Mouse (Mus musculus) B cell, adult 2 months (primary cell): ENCODE measurements around the gene H2-T22.
"Not testable (repeated sequence)": the region's sequence is repeated elsewhere in the genome, so short reads cannot be mapped to it uniquely, and the experiment has no call there.

Experiments used
- DNase-seq, 2 experiments: peaks; one replicate each; pipeline ENCODE4 v3.0.0; 2022

H2-T22 gene

DNA sequence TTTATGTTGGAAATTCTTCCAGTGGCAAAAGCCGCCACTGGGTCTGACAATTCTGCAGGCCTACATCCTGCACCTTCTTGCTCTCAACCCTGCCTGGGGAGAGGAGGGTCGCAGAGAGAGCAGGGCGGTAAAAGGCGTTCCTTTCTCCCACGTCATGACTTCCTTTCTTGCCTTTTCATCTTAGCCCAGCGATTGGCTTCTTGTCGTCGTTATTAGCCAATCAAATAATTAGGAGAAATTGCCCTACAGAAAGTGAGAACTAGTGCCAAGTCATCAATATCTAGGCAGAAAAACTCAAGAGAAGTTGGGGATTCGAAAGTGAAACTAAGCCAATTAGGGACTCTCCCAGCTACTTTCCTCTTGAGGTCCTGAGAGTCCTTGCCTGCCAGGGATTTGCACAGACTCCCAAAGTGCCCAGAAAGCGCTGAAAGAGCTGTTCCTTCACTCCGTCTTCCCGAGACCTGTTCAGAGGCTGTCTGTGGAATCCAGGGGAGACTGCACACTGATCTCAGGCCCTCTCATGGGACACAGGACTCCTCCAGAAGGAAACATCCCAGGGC is at the start of gene H2-T22, which contains the start of gene Gm6034:
Gene H2-T22, minus strand, starts transcription at position 138 of the 560 bp plus-strand sequence.
Gene Gm6034, plus strand, starts transcription at position 352 of the 560 bp plus-strand sequence.
- peak; percentile 71 to 78 for DNase-seq

GRCm38 (mm10) chr17:36091933-36092332 is 49.4 kb upstream of the H2-T22 start:
- DNase-seq: not testable (repeated sequence)

DNA sequence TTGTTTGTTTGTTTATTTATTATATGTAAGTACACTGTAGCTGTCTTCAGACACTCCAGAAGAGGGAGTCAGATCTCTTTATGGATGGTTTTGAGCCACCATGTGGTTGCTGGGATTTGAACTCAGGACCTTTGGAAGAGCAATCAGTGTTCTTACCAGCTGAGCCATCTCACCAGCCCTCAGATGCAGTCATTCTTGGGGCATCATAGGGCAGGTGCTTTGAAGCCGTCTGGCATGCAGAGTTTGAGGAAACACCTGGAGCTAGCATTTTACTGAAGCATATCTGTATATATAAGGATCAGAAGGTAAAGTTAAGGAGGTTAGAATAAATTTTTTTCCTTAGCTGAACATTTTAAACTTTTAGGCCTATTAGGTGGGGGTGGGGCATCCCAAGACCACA is 43.4 kb upstream of the H2-T22 start:
- DNase-seq: not testable (repeated sequence)

GRCm38 (mm10) chr17:36083870-36084451 is 41.4 kb upstream of the H2-T22 start:
- peak in 1 of 2 experiments; percentile 42 for DNase-seq

GRCm38 (mm10) chr17:36083266-36083869 is 40.8 kb upstream of the H2-T22 start:
- DNase-seq: peak; percentile 43 to 47

DNA sequence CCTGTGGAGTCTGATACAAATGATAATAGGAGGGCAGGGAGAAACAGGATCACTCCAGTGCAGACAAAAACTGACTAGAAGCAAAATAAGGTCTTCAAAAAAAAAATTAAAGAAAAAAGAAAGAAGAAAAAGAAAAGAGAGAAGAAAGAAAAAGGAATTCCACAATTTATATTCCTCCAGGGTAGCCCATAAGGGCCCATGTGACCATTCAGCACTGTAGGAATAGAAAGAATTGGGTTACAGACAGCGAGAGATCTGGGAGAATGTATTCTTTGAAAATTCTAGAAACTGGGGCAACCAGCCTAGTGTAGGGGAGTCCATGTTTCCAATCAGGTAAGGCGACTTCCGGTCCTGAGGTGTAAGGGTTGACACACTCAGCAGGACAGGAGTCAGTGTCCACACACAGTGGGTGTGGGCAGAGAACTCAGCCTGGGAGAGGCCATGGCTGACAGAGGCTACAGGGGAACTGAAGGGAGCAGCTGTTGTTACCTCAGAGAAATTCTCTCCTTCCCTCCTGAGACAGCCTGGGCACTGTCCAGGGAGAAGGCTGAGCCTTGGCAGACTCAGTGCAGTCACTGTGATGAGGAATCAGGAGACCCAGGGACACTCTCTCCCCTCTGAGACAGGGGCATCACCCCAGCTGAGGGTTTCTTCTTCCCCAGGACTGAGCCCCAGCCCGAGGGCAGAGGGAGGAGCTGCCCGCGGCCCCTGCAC is 40.1 kb upstream of the H2-T22 start:
- DNase-seq: peak in 1 of 2 experiments; percentile 18

GRCm38 (mm10) chr17:36081901-36082300 is 39.4 kb upstream of the H2-T22 start:
- DNase-seq: not testable (repeated sequence)

- peak; percentile 92 to 93 for DNase-seq
Measured at GRCm38 (mm10) chr17:36060829-36061228, 18.3 kb upstream of the H2-T22 start.

DNA sequence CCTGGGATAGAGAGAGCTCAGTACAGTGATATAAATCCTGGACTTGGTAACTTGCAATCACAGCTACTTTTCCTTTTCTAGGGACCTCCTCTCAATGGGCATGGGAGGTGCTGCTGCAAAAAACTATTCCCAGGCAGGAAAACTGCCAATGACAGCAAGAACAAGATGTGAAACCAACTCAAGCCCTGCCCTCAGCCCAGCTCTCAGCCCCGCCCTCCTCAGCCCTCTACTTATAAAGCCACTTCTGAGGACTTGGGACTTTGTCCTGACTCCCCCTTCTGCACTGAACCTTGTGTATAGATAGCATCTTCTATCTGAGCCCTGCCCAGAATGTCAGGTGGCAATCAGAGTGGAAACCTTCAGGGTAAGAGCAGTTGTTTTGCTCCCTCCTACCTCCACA is 15.8 kb upstream of the H2-T22 start, which contains the start of gene Gm11127:
Gene Gm11127, minus strand, starts transcription at position 10 of the 400 bp plus-strand sequence.
- not testable (repeated sequence) for DNase-seq

DNA sequence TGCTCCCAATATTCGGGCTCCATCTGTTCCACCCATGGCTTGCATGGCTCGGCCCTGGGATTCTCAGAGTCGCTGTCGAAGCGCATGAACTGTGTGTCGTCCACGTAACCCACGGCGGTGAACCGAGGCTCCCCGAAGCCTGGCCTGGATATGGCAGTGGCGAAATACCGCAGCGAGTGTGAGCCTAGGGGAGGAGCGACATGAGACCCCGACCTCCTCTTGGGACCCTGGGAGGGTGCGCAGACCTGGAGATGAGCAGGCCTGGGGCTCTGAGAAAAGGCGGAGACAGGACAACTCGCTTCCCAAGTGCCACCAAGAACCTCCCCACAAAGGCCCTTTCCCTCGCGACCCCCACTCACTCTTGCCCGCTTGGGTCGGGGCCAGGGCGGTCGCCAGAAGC is 15.4 kb upstream of the H2-T22 start:
- not testable (repeated sequence) for DNase-seq

DNA sequence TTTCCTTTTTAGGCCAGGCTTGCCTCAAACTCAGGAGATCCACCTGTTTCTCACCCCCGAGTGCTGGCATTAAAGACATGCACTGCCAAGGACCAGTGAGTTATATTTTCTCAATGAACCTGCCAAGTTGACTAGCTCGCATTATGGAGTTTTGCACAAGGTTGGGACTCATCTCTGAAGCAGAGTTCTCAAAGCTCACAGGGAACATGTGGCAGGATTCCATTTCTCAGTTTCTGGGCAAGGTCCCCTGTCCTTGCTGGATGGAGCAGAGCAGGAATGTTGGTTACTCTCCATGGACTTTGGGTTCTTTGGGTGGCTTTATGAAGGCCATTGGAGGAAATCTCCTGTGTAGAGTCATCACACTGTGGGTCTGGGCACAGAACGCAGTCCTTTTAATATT is 739 bp upstream of the H2-T22 start:
- DNase-seq: no peak

- DNase-seq: not testable (repeated sequence)
Measured at GRCm38 (mm10) chr17:36042055-36042454, 492 bp downstream of the H2-T22 start.

DNA sequence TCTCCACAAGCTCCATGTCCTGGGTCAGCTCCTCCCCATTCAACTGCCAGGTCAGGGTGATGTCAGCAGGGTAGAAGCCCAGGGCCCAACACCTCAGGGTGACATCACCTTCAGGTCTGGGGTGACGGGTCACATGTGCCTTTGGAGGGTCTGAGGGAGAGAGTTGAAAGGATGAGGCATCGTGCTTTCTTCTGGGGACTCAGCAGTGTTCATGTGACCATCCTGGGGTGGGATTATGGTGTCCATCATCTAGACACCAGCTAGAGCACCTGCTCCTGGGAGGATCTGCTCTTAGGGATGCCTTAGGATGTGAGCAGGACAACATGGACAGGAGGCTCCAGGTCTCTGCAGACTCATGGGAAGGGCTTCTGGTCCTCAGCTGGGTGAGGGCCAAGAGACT is 1.9 kb downstream of the H2-T22 start:
- not testable (repeated sequence) for DNase-seq

DNA sequence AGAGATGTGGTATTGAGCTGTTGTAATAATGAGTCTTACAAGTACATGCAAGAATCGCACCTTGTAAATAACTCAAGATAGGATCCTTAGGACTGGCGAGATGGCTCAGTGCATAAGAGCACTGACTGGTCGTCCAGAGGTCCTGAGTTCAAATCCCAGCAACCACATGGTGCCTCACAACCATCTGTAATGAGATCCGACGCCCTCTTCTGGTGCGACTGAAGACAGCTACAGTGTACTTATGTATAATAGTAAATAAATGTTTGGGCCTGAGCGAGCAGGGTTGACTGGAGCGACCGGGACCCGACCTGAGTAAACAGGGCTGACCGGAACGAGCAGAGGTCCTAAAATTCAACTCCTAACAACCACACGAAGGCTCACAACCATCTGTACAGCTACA is 6.4 kb downstream of the H2-T22 start:
- not testable (repeated sequence) for DNase-seq

DNA sequence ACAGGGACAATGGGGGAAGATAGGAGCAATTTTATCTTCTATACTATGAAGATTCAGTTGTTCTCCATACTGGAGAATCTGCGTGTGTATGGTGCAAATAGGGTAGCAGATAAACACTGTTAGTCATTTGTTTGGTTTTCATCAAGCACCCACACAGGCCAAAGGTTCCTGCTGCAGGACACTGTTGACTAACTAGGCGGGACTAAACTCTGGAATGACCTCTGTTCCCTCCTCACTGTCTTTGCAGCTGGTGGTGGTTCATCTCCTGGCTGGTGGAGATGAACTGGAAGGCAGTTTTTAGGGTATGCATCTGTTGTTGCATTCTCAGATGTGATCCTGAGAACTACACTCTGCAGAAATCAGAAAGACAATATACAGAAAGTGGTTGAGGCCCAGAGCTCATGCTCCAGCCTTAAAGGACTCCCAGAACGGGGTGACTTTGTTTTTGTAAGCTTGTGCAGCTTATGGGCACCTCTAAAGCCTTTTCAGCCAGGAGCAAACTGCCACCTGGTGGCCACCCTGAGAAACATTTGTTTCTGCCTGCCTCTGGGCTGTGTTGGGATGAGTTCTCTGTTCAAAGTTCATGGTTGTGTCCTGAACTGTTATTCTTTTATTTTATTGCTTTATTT is 7.4 kb downstream of the H2-T22 start:
- peak; percentile 81 to 82 for DNase-seq

DNA sequence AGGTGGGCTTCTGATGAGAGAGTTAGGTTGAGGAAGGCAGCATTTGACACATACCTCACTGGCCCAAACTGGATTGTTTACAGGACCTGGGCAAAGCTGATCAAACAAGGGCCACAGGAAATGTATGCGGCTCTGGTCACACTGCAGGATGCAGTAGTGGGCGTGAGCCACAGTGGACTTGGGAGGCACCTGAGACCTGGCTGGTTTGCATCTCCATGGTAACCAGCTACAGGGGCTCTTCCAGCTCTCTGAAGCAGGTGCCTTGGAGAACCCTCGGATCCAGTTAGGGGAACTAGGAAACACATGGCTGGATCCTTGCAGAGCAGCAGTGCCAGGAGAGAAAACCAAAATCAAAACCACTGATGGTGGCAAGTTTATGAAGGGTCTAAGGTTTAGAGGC is 8.0 kb downstream of the H2-T22 start:
- DNase-seq: not testable (repeated sequence)

GRCm38 (mm10) chr17:36032351-36032875 is 10.1 kb downstream of the H2-T22 start, which contains the start of gene H2-T23:
TSS of gene H2-T23 (minus strand) at chr17:36032855.
- DNase-seq: peak; percentile 76 to 78

DNA sequence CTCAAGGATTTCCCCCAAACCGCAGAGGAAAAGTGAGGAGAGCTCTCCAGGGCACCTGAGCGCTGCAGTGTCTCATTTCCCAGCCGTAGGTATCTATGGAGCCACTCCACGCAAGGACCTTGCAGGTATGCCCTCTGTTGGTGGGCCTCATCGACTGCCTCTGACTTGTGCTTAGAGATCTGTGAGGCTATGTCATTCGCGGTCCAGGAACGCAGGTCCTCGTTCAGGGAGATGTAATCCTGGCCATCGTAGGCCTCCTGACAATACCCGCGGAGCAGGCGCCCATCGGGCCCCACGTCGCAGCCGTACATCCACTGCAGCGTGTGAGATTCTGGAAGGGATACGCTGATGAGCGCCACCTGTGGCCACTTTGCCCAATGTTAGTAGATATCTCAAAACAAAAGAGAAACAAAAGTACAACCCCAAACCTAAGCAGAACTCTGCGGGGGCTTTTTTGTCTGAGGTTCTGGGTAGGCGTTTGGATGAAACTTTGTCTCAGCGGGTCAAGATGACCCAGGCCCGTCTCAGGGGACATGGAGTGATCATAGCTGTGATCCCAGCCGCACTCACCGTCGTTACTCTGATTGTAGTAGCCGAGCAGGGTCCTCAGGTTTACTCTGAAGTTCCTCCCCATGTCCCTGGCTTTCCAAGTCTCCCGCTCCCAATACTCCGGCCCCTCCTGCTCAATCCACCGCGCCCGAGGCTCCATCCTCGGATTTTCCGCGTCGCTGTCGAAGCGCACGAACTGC is 10.8 kb downstream of the H2-T22 start:
- DNase-seq: peak; percentile 70 to 72

DNA sequence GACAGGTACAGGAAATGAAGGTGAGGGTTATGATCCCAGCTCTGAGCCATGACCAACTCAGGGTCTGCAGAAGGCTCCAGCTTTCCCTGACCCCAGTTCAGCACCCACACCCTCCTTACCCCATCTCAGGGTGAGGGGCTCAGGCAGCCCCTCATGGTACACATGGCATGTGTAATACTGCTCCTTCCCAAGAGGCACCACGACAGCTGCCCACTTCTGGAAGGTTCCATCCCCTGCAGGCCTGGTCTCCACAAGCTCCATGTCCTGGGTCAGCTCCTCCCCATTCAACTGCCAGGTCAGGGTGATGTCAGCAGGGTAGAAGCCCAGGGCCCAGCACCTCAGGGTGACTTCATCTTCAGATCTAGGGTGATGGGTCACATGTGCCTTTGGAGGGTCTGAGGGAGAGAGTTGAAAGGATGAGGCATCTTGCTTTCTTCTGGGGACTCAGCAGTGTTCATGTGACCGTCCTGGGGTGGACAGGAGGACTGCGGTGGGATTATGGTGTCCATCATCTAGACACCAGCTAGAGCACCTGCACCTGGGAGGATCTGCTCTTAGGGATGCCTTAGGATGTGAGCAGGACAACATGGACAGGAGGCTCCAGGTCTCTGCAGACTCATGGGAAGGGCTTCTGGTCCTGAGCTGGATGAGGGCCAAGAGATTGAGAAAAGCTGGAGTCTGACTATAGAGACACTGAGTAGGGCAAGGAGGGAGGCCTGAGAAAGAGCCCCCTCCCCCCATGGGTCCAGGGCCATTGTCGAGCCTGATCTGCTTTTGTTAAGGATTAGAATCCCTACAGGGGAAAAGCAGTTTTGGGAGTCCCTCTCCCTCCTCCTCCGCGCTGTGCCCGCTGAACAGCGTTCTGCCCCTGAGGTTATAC is 11.6 kb downstream of the H2-T22 start:
- not testable (repeated sequence) for DNase-seq

DNA sequence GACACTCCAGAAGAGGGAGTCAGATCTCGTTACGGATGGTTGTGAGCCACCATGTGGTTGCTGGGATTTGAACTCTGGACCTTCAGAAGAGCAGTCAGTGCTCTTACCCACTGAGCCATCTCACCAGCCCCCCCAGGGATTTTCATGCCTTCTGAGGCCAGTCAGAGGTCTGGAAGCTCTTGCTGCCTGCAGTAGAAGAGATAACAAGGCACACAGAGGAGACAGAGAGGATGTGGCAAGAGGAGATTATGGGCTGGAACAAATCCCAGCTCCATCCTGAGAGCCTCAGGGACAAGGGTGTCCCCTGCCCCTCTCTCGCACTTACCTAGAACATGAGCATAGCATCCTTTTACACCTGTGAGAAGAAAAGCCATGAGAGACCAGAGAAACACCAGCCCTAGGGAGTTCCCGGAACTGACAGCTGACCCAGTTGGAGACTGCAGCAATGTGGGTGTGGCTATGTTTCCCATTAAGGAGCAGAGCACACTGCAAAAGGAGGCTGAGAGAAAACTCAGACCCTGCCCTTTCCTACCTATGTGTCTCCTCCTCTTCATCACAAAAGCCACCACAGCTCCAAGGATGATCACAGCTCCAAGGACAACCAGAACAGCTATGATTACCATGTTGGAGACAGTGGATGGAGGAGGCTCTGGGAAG is 12.4 kb downstream of the H2-T22 start:
- DNase-seq: not testable (repeated sequence)
